Comparison of ENCODE assay signal across 8 mouse cellular contexts in the genomic region with DNA sequence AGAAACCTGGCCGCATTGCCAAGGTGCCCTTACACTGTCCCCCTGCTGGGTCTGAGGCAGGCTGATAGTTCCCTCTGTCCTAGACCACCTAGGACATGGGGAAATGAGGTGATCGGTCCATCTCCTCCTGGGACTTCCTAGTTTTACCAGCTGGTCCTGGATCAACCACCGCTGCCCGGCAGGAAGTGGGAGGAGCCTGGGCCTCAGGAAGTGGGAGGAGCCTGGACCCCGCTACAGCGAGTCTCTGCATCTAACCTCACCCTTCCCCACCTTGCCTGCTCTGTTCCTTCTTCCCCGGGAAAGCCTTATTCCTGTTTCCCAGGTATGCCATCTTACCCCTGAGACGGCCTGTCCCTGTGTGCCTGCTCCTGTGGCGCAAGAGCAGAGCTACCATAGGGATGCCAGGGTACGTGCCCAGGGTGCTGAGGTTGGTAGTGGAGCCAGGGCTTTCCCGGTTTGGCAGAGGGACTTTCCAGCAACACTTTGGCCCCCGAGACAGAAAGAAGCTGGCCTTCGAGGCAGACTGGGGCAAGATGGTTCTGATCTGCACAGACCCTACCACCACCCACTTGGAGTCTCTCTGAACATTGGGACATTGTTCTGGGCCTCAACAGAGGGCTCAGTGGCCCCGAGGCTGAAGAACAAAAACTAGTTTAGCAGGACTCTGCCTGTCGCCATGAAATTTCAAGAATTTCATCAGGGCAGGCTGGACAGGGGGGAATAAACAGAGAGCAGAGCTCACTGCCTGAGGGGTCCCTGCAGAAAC.
DNase-seq lines count a peak whose midpoint lies in the region; ATAC-seq and TF ChIP-seq lines count a peak whose summit lies in the region.

No protein-coding gene starts in this region.

- no peak for DNase-seq in hindbrain, embryonic 14.5 days (ENCODE audit: low spot score)
- peak; percentile 34 for DNase-seq in stomach, postnatal 0 days (ENCODE audit: low spot score)
- no peak for DNase-seq in left cerebral cortex, postnatal 14 days (ENCODE audit: low spot score in 2 of 2)
- DNase-seq in retina, embryonic 14.5 days (ENCODE audit: low spot score), result no peak
- no peak for DNase-seq in adrenal gland, adult 2 months

- intact Hi-C loops in left cerebral cortex, postnatal 14 days (cut with DNase I), result loop anchor here (10.0 kb wide), 1 partner anchor 465 kb away; no protein-coding TSS in a partner anchor

- H3K27me3 ChIP-seq in hindbrain, embryonic 12.5 days, result no peaks in the 10 kb centered on the region; the same call in 1 of the 2 replicates
- no peaks in the 10 kb centered on the region for H3K27me3 ChIP-seq in hindbrain, embryonic 14.5 days (ENCODE audit: control insufficient read depth, insufficient read depth, low read length)
- H3K27me3 ChIP-seq in liver, embryonic 12.5 days (replicated peaks), result no peaks in the 10 kb centered on the region
- no peaks in the 10 kb centered on the region for H3K27me3 ChIP-seq in stomach, postnatal 0 days (ENCODE audit: control insufficient read depth, insufficient read depth, low read length)

- TF ChIP-seq CTCF in embryonic fibroblast, embryonic 13.5 days (IDR thresholded peaks at IDR 0.05; ENCODE audit: borderline replicate concordance, insufficient read depth, low read length), result no peak
- no peak for TF ChIP-seq CTCF in stomach, postnatal 0 days (IDR thresholded peaks at IDR 0.05; ENCODE audit: low read depth)

- H3K9me3 ChIP-seq in hindbrain, embryonic 12.5 days (replicated peaks), result no peaks in the 10 kb centered on the region
- no peaks in the 10 kb centered on the region for H3K9me3 ChIP-seq in hindbrain, embryonic 14.5 days (ENCODE audit: control insufficient read depth, low read length)
- H3K9me3 ChIP-seq in liver, embryonic 12.5 days (replicated peaks), result no peaks in the 10 kb centered on the region
- H3K9me3 ChIP-seq in stomach, postnatal 0 days (ENCODE audit: control insufficient read depth, low read length), result no peaks in the 10 kb centered on the region

- peaks cover 21% of the 10 kb centered on the region for H3K4me1 ChIP-seq in hindbrain, embryonic 12.5 days
- peaks cover 7% of the 10 kb centered on the region; the same call in 1 of the 2 replicates for H3K4me1 ChIP-seq in hindbrain, embryonic 14.5 days (replicated peaks; ENCODE audit: control insufficient read depth, insufficient read depth, low read length)
- no peaks in the 10 kb centered on the region for H3K4me1 ChIP-seq in embryonic fibroblast, embryonic 13.5 days (ENCODE audit: control insufficient read depth, insufficient read depth, low read length)
- peaks cover 25% of the 10 kb centered on the region for H3K4me1 ChIP-seq in liver, embryonic 12.5 days
- no peaks in the 10 kb centered on the region for H3K4me1 ChIP-seq in stomach, postnatal 0 days (replicated peaks; ENCODE audit: control insufficient read depth, insufficient read depth)

- TF ChIP-seq POLR2A in embryonic fibroblast, embryonic 13.5 days (IDR thresholded peaks at IDR 0.05; ENCODE audit: low read depth, low read length), result peak; percentile 42

- no peak overlapping the region; the same call in 1 of the 2 replicates for H3K27ac ChIP-seq in hindbrain, embryonic 12.5 days
- H3K27ac ChIP-seq in hindbrain, embryonic 14.5 days, result no peak overlapping the region
- no peak overlapping the region for H3K27ac ChIP-seq in embryonic fibroblast, embryonic 13.5 days (ENCODE audit: insufficient read depth, low read length)
- H3K27ac ChIP-seq in liver, embryonic 12.5 days, result 0 out of 2 replicates have a peak overlapping the region, but pooled peaks have one; percentile 12
- H3K27ac ChIP-seq in stomach, postnatal 0 days (replicated peaks), result no peak overlapping the region

- 48% methylated on average over 15 of the region's 15 CpGs for WGBS in hindbrain, embryonic 12.5 days
- WGBS in hindbrain, embryonic 14.5 days, result 51% methylated on average over 15 of the region's 15 CpGs
- WGBS in liver, embryonic 12.5 days (ENCODE audit: insufficient replicate concordance), result 24% methylated on average over 15 of the region's 15 CpGs
- 51% methylated on average over 15 of the region's 15 CpGs for WGBS in stomach, postnatal 0 days

- TF ChIP-seq EP300 in stomach, postnatal 0 days (optimal IDR thresholded peaks at IDR 0.05), result no peak

- H3K4me2 ChIP-seq in hindbrain, embryonic 12.5 days (replicated peaks), result peak overlapping the region; percentile 30; the same call in 1 of the 2 replicates
- no peak overlapping the region for H3K4me2 ChIP-seq in hindbrain, embryonic 14.5 days (replicated peaks)
- peak overlapping the region; percentile 70 for H3K4me2 ChIP-seq in liver, embryonic 12.5 days
- H3K4me2 ChIP-seq in stomach, postnatal 0 days (replicated peaks; ENCODE audit: low read depth), result no peak overlapping the region; the same call in 1 of the 2 replicates

- no peak for ATAC-seq in hindbrain, embryonic 12.5 days (ENCODE audit: low FRiP score)
- ATAC-seq in hindbrain, embryonic 14.5 days (ENCODE audit: low FRiP score), result no peak
- peak; percentile 60 for ATAC-seq in liver, embryonic 12.5 days
- no peak for ATAC-seq in stomach, postnatal 0 days (ENCODE audit: low FRiP score, low TSS enrichment)

- H3K36me3 ChIP-seq in hindbrain, embryonic 12.5 days, result no peaks in the 10 kb centered on the region
- H3K36me3 ChIP-seq in hindbrain, embryonic 14.5 days (replicated peaks; ENCODE audit: control insufficient read depth, insufficient read depth), result no peaks in the 10 kb centered on the region
- peaks cover 22% of the 10 kb centered on the region for H3K36me3 ChIP-seq in liver, embryonic 12.5 days
- H3K36me3 ChIP-seq in stomach, postnatal 0 days (ENCODE audit: control insufficient read depth, insufficient read depth, low read length), result no peaks in the 10 kb centered on the region

- no peak overlapping the region for H3K4me3 ChIP-seq in hindbrain, embryonic 12.5 days
- H3K4me3 ChIP-seq in hindbrain, embryonic 14.5 days (replicated peaks; ENCODE audit: low read length), result no peak overlapping the region
- H3K4me3 ChIP-seq in embryonic fibroblast, embryonic 13.5 days (ENCODE audit: insufficient read depth, low read length), result no peak overlapping the region
- H3K4me3 ChIP-seq in liver, embryonic 12.5 days, result peak overlapping the region; percentile 47
- H3K4me3 ChIP-seq in stomach, postnatal 0 days (ENCODE audit: low read depth, low read length), result no peak overlapping the region

- H3K9ac ChIP-seq in hindbrain, embryonic 12.5 days, result no peak overlapping the region
- H3K9ac ChIP-seq in hindbrain, embryonic 14.5 days, result no peak overlapping the region
- peak overlapping the region; percentile 42 for H3K9ac ChIP-seq in liver, embryonic 12.5 days
- H3K9ac ChIP-seq in stomach, postnatal 0 days (ENCODE audit: low read length), result peak overlapping the region; percentile 13; the same call in 1 of the 2 replicates

Comparison
In these comparisons a context has a peak if more than half of its experiments do, and no peak if none do; other contexts are left out.
1. H3K4me2 ChIP-seq: peak in hindbrain, embryonic 12.5 days (single experiment) and liver, embryonic 12.5 days (single experiment); none in hindbrain, embryonic 14.5 days (single experiment) and stomach, postnatal 0 days (single experiment).
2. H3K9ac ChIP-seq: peak in liver, embryonic 12.5 days (single experiment) and stomach, postnatal 0 days (single experiment); none in hindbrain, embryonic 12.5 days (single experiment) and hindbrain, embryonic 14.5 days (single experiment).